Mouse (Mus musculus): Measurements from ENCODE around the gene Tenm2.
A peak's percentile ranks its signal among the peaks of the same experiment; 100 is the strongest.

Tenm2 gene

DNA sequence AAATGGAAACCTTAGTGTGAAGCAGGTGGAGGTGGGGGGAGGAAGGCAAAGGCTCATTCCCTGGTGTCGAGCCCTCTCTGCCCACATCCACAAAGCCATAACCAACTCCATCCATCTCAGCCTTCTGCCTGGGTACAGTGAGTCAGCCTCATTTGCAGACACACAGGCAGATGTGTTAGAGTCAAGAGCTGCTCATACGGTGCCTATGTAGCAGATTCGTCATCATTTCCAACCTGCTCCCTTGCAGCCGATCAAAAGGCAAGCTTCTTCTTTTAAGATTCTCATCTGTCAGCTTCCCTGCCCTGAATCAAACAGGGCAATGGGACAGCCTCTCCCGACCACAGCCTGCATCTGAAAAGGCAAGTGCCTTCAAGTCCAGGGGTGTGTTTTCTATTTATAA lies 979.0 kb downstream of the Tenm2 start:
- no peak for DNase-seq

DNA sequence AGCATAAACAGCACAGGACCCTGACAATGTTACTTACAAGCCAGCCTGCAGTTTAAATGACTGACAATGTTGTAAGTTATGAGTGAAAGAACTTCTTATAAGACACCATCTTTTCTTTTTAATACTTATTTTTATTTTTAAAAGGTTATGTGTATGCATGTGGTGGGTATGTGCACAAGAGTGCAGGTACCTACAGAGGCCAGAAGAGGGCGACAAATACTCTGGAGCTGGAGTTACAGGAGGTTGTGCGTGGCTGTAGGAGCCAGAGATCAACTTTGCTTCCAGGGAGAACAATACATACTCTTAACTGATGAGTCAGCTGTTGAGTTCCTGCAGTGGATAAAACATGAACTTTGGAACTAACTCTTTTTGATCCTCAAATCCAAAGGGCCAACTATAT lies 981.7 kb downstream of the Tenm2 start:
- no peak for DNase-seq

DNA sequence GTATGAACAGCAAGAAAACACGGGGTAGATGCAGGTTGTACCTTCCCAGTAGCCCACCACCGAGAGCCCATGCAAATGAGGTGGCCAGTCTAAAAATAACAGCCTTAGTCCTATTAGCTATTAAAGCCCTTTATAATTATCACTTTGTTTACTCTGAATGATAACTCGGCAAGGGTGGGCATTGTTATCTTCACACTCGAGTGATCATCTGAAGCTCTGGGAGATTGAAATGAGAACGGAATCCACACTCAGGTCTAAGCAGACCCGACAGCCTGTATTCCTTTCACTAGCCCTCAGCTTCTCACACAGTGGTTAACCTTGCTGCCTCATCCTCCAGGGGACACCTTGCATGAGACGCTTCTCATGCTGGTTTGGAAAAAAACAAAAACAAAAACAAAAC lies 985.7 kb downstream of the Tenm2 start:
- DNase-seq: no peak

DNA sequence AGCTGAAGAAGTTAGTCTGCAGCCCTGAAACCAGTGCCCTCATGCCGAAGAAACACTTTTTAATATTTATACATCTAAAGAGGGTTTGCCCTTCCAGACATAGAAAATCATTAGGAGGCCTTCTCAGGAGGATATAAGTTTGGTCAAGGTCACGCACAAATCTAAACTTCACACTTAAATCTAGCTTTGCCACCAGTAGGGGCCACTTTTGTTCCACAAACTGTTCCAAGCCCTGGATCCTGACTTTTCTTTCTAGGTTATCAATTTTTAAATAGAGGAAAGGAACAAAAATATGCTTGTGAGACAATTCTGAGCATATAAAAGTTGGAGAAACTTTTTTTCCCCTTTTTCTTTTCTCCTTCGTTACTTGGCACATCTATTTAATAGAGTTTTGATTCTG lies 989.6 kb downstream of the Tenm2 start:
- DNase-seq: peak; percentile 39

GRCm38 (mm10) chr11:36244491-36244882 lies 991.3 kb downstream of the Tenm2 start:
- no peak for DNase-seq

- no peak for DNase-seq
Observed at GRCm38 (mm10) chr11:36243747-36244490, 991.8 kb downstream of the Tenm2 start.

DNA sequence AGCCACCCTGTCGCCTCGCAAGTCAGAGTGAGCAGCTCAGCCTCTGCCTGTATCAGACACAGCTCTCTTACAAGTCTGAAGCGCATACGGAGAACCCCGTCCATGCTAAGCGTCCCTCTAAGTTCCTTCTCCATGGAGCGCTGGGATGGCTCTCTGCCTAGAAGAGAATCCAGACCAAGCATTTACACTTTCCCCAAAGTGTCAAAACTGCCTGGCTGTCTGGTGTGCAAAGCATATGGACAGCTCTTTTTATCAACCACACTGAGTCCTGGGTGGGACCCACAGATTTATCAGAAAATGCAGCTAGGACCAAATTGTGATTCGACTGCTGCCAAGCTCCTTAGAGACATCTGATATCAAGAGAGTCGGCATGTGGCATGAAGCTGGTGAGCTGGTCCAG lies 996.9 kb downstream of the Tenm2 start:
- DNase-seq: no peak

GRCm38 (mm10) chr11:36228654-36229053 lies 1007.1 kb downstream of the Tenm2 start:
- DNase-seq: no peak

GRCm38 (mm10) chr11:36228196-36228595 lies 1007.6 kb downstream of the Tenm2 start:
- no peak for DNase-seq

- DNase-seq: no peak
Observed at GRCm38 (mm10) chr11:36226061-36226460, 1009.7 kb downstream of the Tenm2 start.

DNA sequence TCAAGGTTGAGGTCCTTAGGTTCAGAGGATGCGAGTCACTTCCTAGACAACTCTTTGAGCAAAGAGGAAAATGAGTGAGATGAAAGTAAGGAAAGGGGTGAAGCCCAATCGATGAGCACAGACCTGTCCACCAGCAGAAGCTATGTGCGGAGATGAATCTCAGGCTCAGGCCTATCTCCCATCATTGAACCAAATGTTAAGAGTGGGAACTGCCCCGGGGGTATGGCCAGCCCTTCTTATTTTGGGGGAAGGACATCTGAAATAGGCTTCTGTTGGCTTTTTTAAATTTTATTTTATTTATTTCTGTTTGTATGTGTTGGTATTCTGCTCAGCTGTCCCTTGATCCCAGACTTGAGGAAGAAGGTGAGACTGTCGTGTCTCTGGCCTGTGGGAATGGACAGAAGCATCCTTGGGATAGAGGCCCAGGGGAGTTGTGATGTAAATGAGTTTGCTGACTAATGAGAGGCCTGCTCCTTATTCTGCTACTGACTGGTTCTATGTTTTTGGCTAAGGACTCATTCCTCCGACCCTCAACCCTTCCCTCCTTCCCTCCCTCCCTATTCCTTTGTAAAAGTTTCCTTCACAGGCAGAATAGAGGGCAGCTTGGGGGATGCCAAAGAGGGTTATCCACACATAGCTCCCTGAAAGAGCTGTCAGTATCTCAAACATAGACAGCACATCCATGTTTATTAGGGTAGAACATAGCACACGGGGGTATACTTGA lies 1011.9 kb downstream of the Tenm2 start:
- DNase-seq: no peak

GRCm38 (mm10) chr11:36222071-36222470 lies 1013.7 kb downstream of the Tenm2 start:
- no peak for DNase-seq

GRCm38 (mm10) chr11:36221271-36221975 lies 1014.3 kb downstream of the Tenm2 start:
- peak; percentile 89 for DNase-seq

DNA sequence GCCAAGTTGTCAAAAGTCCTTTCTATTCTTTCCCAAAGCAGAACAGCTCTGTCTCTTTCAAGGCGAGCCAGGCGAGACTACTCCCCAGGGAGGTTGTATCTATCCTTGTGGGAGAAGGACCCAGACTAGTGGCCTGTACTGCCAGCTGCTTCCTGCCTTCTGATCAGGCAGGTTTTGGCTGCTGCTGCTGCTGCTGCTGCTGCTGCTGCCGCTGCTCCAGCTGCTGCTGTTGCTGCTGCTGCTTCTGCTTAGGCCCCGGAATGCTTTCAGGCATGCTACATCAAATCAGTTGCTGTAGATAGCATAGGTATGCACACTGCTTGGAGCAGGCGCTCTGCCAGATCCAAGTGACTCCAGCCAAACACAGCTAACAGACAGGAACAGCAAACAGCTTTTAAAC lies 1015.1 kb downstream of the Tenm2 start:
- DNase-seq: peak; percentile 53

GRCm38 (mm10) chr11:36219586-36219985 lies 1016.2 kb downstream of the Tenm2 start:
- DNase-seq: no peak

DNA sequence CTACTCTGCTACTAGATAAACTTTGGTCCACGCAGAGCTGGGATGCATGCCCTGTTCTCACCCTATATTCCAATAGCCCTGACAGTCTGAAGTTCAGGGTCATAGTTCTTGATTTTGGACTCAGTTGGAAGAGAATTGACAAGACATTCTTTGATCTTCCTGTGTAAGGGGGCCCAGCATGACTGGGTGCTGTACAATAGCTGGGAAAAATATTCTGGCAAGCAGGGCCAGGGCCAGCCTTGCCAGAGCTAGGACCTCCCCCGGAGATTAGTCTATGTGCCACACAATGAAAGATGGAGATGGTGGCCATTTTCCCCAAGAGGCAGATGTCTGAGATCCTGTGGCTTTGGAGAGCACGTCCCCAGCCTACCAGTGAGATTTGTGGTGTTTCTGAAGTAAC lies 1021.2 kb downstream of the Tenm2 start:
- DNase-seq: no peak

GRCm38 (mm10) chr11:36204381-36204780 lies 1031.4 kb downstream of the Tenm2 start:
- no peak for DNase-seq

DNA sequence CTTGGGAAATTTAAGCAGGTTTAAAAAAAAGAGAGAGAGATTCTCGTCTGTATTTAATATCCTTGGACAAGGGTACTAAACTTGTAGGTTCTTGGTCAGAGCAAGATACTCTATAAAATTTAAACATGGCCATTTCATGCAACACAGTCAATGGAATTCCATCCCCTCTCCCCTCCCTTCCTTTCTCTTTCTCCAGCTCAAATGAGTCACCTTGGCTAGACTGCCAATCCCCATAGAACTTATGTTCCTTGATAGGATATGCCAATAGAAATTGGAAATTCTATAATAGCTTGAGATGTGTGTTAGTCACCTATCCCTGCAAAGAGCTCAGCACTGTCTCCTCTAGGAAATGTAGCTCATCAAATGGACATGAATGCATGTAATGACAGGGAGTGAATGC lies 1031.9 kb downstream of the Tenm2 start:
- no peak for DNase-seq

- no peak for DNase-seq
Observed at GRCm38 (mm10) chr11:36194348-36194747, 1041.4 kb downstream of the Tenm2 start.

DNA sequence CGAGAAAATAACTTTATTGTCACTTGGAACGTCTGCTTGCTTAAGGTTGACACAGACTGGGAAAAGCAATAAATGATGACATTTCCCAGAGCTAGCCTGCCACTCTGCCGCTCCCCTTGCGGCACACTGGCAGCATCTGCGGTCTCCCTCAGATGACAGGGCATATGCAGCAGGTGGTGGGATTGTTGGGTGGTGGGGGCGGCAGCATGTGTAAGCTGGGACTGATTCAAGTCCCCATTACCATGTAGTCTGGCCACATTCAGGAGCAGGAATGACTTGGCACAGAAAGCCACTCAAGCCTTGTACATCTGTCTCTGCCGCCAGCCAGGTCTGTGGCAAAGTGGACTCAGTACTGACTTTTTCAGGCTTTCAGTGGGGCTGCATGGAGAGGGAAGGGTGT lies 1059.7 kb downstream of the Tenm2 start:
- no peak for DNase-seq

- DNase-seq: no peak
Observed at GRCm38 (mm10) chr11:36173076-36173690, 1062.6 kb downstream of the Tenm2 start.

GRCm38 (mm10) chr11:36172520-36172919 lies 1063.2 kb downstream of the Tenm2 start:
- DNase-seq: no peak

- DNase-seq: no peak
Observed at GRCm38 (mm10) chr11:36171991-36172390, 1063.8 kb downstream of the Tenm2 start.
